Mouse (Mus musculus) limb, embryonic 14.5 days (tissue): Measurements from ENCODE around the gene Iqgap3. TPM values are rescaled to one million over a fixed set of nuclear protein-coding genes. Genes with fewer than 3 reads are reported as not detected.
A peak's percentile ranks its signal among the peaks of the same experiment; 100 is the strongest.

Source experiments
- ATAC-seq: fragments of 200-750 bp; cut with Nextera tagmentation; 2 replicates; pipeline ENCODE4 v1.8.0; 2017; ENCODE audit warnings: low read depth, moderate number of reproducible peaks, moderate TSS enrichment; ENCODE audit not compliant: low FRiP score
- DNase-seq: peaks from one replicate; pipeline ENCODE4 v3.0.0-alpha.2; 2015; ENCODE audit warnings: low spot score
- H3K27ac ChIP-seq: fragments of 300-500 bp; sonication (generic); replicated peaks from 2 replicates; pipeline ENCODE4 v1.5.1; 2014; ENCODE audit warnings: low read depth, mild to moderate bottlenecking, low read length, moderate library complexity, mixed read lengths
- H3K27me3 ChIP-seq: fragments of 300-500 bp; sonication (generic); 2 replicates; pipeline ENCODE4 v1.6.1; 2014; ENCODE audit warnings: low read length, mixed read lengths; ENCODE audit not compliant: control insufficient read depth, insufficient read depth
- H3K36me3 ChIP-seq: fragments of 300-500 bp; sonication (generic); 2 replicates; pipeline ENCODE4 v1.6.1; 2014; ENCODE audit warnings: mild to moderate bottlenecking, low read length, moderate library complexity, mixed read lengths; ENCODE audit not compliant: control insufficient read depth, insufficient read depth
- H3K4me1 ChIP-seq: fragments of 300-500 bp; sonication (generic); 2 replicates; pipeline ENCODE4 v1.6.1; 2014; ENCODE audit warnings: antibody characterized with exemption, low read length, mixed read lengths; ENCODE audit not compliant: control insufficient read depth, insufficient read depth
- H3K4me2 ChIP-seq: fragments of 300-500 bp; sonication (generic); replicated peaks from 2 replicates; pipeline ENCODE4 v1.6.1; 2014; ENCODE audit warnings: low read depth, mild to moderate bottlenecking, low read length, moderate library complexity; ENCODE audit not compliant: severe bottlenecking
- H3K4me3 ChIP-seq: fragments of 300-500 bp; sonication (generic); replicated peaks from 2 replicates; pipeline ENCODE4 v1.5.1; 2014; ENCODE audit warnings: low read length
- H3K9ac ChIP-seq: fragments of 300-500 bp; sonication (generic); 2 replicates; pipeline ENCODE4 v1.6.1; 2014; ENCODE audit warnings: mild to moderate bottlenecking, low read depth, low read length, moderate library complexity; ENCODE audit not compliant: severe bottlenecking
- H3K9me3 ChIP-seq: fragments of 300-500 bp; sonication (generic); 2 replicates; pipeline ENCODE4 v1.6.1; 2016; ENCODE audit warnings: low read length; ENCODE audit not compliant: control insufficient read depth
- POLR2A ChIP-seq: fragments of 200-500 bp; IDR thresholded peaks from 2 replicates; pipeline ENCODE4 v1.8.0; 2012; ENCODE audit warnings: inconsistent platforms, mild to moderate bottlenecking, moderate library complexity, borderline replicate concordance; ENCODE audit not compliant: insufficient read depth, insufficient read length; ENCODE audit errors: extremely low read depth
- WGBS: fragments of 180-500 bp; shearing (Covaris S2); extraction: QIAGEN DNeasy Blood & Tissue Kit; methylation state at CpG from one replicate; pipeline ENCODE4 v1.1.7; 2014; 5-methylcytosine and 5-hydroxymethylcytosine counted together
- polyA plus RNA-seq, 2 experiments: library from polyadenylated mRNA; depleted of rRNA in 1 of 2; stranded (reverse) in 1 of 2; unstranded in 1 of 2; fragments of >200 nt; fragmentation: Nextera tagmentation in 1 of 2; extraction: Ambion mirVana in 1 of 2; gene quantifications; 2 replicates each; pipeline versions ENCODE4 v1.2.1 to v1.2.3; 2012 to 2014

Iqgap3 gene
- polyA plus RNA-seq, 2 experiments = 21.0 to 38.8 TPM

DNA sequence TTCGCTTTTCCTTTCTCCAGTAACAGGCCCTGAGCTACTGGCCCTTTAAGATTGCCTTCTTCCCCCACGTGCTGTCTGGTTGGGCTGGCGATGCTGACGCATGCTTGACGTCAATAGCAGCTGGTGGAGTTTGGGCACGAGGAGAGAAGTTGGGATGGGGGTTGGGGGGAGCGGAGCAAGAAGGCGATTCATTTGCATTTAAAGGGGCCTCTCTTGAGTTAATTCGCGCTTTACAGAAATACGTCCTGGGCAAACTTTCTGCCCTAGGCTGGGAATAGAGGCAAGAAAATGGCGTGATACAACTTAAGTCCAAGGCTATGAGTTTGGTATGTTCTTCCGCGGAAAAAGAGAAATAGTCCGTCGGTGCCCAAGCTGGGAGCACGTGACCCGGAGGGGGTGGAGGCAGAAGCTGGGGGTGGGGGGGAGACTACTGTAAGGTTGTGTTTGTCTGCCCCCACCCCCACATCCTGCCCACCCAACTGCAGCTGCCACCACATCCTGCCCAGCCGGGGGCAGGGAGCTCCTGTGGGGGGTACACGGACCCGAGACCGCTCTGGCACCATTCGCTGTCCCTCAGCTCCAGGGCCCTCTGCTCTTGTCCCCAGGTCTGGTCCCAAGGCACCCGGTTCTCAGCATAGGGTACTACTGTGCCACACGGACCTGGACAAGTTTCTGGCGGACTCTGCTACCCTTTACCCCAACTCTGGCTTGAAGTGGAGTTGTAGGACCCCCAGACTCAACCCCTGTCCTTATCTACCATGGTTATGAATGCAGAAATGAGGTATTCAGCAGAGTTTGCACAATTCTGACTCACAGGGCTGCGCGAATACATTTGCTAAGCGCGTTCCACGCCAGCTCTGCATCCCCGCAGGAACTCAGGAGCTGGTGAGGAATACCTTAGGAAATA lies 56.8 kb downstream of the Iqgap3 start:
- Histone ChIP-seq H3K27me3 (no peaks in the 10 kb centered on the region), H3K27ac (peak overlapping the region; percentile 97), H3K4me1 (peaks cover 37% of the 10 kb centered on the region), H3K36me3 (no peaks in the 10 kb centered on the region), H3K4me3 (peak overlapping the region; percentile 57), H3K9me3 (no peaks in the 10 kb centered on the region), H3K9ac (peak overlapping the region; percentile 47), H3K4me2 (peak overlapping the region; percentile 97)
- ATAC-seq = peak; percentile 78
- TF ChIP-seq POLR2A = no peak; the same call in 1 of the 2 replicates
- WGBS = 1% methylated on average over 27 of the region's 32 CpGs
- peak; percentile 92 for DNase-seq

DNA sequence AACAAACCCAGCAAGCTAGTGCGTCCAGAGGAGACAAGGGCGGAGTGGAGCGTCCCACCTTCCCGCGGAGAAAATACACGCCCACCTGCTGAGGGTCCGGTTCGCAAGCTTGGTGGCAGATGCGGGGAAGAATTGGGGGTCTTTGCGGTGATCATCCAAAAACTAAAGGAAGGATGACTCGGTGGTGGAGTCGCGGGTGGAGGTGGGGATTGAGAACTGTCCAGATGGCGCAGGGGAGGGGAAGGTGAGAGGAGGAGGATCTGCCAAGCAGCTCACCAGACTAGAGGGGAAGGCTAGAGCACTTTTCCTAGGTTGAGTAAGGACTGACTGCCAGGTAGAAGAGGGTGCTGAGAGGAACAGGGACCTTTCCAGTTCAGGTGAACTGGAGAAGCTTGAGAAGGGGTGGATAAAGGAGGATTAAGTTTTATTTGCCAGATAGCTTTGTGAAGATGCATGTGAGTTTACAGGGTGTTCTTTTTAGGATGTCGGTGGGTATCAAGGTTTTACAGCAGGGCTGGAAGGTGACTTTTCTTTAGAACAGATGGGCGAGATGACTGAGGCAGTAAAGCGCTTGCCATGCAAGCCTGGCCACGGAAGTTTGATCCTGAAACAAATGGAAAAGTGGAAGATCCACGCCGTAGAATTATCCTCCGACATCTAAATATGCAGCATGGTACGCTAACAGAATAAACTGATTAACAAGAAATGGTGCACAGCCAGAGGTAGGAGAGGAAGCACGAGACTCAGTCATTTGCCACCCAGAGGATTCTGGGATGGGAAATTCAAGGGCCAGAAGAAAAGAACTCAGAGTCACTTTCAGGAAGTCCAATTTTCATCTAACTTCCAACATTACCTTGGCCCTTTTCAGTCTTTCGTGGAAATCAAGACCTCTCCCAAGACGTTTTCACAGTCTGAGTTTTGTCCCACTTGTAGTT lies 57.7 kb downstream of the Iqgap3 start:
- H3K36me3 ChIP-seq = no peaks in the 10 kb centered on the region; the same call in 1 of the 2 replicates
- peak overlapping the region; percentile 97 for H3K27ac ChIP-seq
- no peak for DNase-seq
- no peaks in the 10 kb centered on the region for H3K27me3 ChIP-seq
- peak overlapping the region; percentile 97 for H3K4me2 ChIP-seq
- TF ChIP-seq POLR2A = no peak
- peaks cover 46% of the 10 kb centered on the region for H3K4me1 ChIP-seq
- ATAC-seq = no peak
- H3K9me3 ChIP-seq = no peaks in the 10 kb centered on the region
- peak overlapping the region; percentile 57 for H3K4me3 ChIP-seq
- peak overlapping the region; percentile 47 for H3K9ac ChIP-seq
- 15% methylated on average over 25 of the region's 25 CpGs for WGBS

DNA sequence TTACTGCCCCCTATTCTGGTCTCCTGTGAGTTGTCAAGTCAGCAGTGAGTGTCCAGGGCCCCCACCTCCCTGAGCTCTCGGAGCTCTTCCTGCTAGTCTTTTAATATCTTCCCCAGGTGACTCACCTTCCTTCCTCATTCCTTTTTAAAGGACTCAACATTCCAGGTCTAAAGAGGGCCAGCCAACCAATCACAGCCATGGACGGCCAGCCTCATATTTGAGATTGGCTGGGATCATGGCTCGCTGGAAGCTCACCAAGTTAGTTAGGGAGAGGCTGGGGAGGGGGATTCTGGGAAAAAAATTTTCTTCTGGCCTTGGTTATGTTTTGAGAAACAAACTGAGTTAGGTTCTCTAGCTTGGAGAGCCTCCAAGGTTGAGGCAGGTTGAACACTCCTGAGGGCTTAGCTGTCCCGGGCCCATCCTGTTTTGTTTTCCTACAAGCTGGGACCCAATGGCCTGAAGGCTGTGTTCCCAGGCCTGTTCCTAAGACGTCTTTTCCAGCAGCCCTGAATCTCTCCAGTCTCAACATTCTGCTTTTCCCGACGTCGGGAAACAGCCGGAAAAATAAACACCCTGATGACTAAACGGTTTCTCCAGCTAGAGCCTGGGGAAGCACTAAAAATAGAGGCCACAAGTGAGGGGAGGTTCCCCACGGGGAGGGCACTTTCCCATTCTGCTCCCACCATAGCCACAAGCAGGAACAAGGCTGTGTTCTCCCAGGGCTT lies 58.6 kb downstream of the Iqgap3 start:
- Histone ChIP-seq H3K4me1 (peaks cover 55% of the 10 kb centered on the region), H3K4me2 (peak overlapping the region; percentile 97), H3K36me3 (peaks cover 2% of the 10 kb centered on the region), H3K27me3 (no peaks in the 10 kb centered on the region), H3K4me3 (peak overlapping the region; percentile 57), H3K9me3 (no peaks in the 10 kb centered on the region), H3K9ac (no peak overlapping the region), H3K27ac (peak overlapping the region; percentile 97)
- no peak for ATAC-seq
- no peak for TF ChIP-seq POLR2A
- WGBS = 7% methylated on average over 11 of the region's 11 CpGs
- DNase-seq = peak; percentile 69

DNA sequence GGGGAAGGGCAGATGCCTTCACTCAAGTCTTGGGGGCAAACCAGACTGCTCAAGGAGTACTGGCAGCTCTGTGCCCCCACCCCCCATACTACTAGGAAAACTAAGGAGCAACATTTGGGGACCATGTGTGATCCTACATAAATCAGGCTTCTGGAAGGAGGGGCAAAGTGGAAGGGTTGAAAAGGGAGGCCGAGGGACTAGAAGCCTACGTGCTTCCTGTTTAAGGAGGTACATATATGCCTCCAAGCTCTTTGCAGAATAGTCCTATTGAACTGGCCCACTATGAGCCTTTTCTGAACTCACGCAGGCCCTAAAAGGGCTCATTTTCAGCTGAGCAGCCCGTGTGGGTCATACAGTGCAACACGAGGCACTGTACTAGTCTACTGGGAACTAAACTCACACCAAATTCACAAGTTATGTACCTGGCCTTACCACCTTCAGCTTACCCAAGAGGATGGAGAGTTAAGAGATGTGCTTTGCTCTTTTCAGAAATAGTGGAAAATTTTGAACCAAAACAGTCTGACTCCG lies 59.2 kb downstream of the Iqgap3 start:
- Histone ChIP-seq H3K27me3 (no peaks in the 10 kb centered on the region), H3K9me3 (no peaks in the 10 kb centered on the region), H3K9ac (peak overlapping the region; percentile 87; the same call in 1 of the 2 replicates), H3K36me3 (peaks cover 5% of the 10 kb centered on the region), H3K4me3 (0 out of 2 replicates have a peak overlapping the region, but pooled peaks have one; percentile 76), H3K4me2 (peak overlapping the region; percentile 97), H3K4me1 (peaks cover 61% of the 10 kb centered on the region), H3K27ac (peak overlapping the region; percentile 97)
- no peak for TF ChIP-seq POLR2A
- ATAC-seq (no peak), DNase-seq (peak; percentile 56)
- WGBS = 17% methylated on average over 6 of the region's 6 CpGs
